Mouse (Mus musculus) fat pad, adult 2 months (tissue): ENCODE results near the gene Hist1h2bg.
"Not testable (repeated sequence)": the region's sequence is repeated elsewhere in the genome, so short reads cannot be mapped to it uniquely, and the experiment has no call there.

Experiments
- DNase-seq: peaks from one replicate; pipeline ENCODE4 v3.0.0-alpha.2; 2011; ENCODE audit warnings: low read depth, low spot score; ENCODE audit errors: extremely low read depth

Hist1h2bg gene

GRCm38 (mm10) chr13:23571022-23571503 lies at the start of gene Hist1h2bg, which contains the start of gene Hist1h2ae:
Gene Hist1h2bg (plus strand): TSS chr13:23571396.
Gene Hist1h2ae (minus strand): TSS chr13:23571220.
- peak; percentile 97 for DNase-seq

- no peak for DNase-seq
Measured at GRCm38 (mm10) chr13:23521703-23522102, 49.5 kb upstream of the Hist1h2bg start.

- DNase-seq: no peak
Measured at GRCm38 (mm10) chr13:23523976-23524375, 47.2 kb upstream of the Hist1h2bg start.

GRCm38 (mm10) chr13:23524654-23525053 lies 46.5 kb upstream of the Hist1h2bg start:
- DNase-seq: no peak

GRCm38 (mm10) chr13:23525901-23526300 lies 45.3 kb upstream of the Hist1h2bg start:
- no peak for DNase-seq

- no peak for DNase-seq
Measured at GRCm38 (mm10) chr13:23526312-23526711, 44.9 kb upstream of the Hist1h2bg start.

- DNase-seq: no peak
Measured at GRCm38 (mm10) chr13:23529005-23529404, 42.2 kb upstream of the Hist1h2bg start.

- no peak for DNase-seq
Measured at GRCm38 (mm10) chr13:23529480-23530165, 41.6 kb upstream of the Hist1h2bg start.

GRCm38 (mm10) chr13:23530181-23530900 lies 40.9 kb upstream of the Hist1h2bg start:
- DNase-seq: no peak

- DNase-seq: no peak
Measured at GRCm38 (mm10) chr13:23530901-23531875, 40.0 kb upstream of the Hist1h2bg start, which contains the start of gene Hist1h4h. Gene Hist1h4h (plus strand): TSS chr13:23531050.

- DNase-seq: no peak
Measured at GRCm38 (mm10) chr13:23532262-23533075, 38.7 kb upstream of the Hist1h2bg start.

GRCm38 (mm10) chr13:23533560-23534367 lies 37.4 kb upstream of the Hist1h2bg start, which contains the start of gene Hist1h2af:
Gene Hist1h2af (plus strand): TSS chr13:23533906.
- not testable (repeated sequence) for DNase-seq

GRCm38 (mm10) chr13:23534368-23535131 lies 36.6 kb upstream of the Hist1h2bg start:
- no peak for DNase-seq

GRCm38 (mm10) chr13:23535137-23536075 lies 35.8 kb upstream of the Hist1h2bg start, which contains the start of gene Hist1h3g:
Gene Hist1h3g (plus strand): TSS chr13:23535422.
- peak; percentile 83 for DNase-seq

- no peak for DNase-seq
Measured at GRCm38 (mm10) chr13:23536076-23536822, 34.9 kb upstream of the Hist1h2bg start.

- no peak for DNase-seq
Measured at GRCm38 (mm10) chr13:23537006-23537710, 34.0 kb upstream of the Hist1h2bg start.
